In the genomic region with DNA sequence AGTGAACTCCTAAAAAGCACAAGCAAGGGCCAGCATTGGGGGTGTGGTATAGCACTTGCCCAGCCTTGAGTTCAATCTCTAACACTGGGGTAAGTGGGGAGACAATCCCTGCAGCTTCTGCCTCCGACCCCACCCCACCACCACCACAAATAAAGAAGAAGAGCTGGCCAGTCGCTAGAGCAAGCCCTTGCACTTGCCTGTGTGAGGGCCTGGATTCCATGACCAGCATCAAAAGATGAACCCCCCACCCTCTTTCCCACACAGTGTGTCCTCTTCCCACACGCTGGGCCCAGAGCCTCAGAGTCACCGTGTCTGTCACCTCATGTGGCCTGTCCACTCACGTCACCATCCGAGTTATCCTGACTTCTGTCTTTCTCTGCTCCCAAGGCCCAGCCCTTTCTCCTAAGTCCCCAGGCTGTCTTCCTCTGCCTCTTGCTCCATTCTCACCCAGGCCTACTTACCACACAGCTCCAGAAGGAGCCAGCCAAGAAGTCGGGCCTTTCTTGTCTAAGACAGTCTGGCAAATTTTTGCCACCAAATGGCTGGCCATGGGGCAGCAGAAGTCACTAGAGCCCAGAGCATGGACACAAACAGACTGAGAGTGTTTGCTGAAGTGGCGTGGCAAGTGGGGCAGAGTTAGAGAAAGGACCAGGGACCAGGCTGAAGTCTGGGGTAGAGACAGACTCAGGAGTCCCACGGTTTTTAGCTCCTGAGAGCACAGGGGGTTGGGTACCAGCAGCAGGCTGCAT, we compare ENCODE assay signal across 11 mouse cellular contexts. TPM values are rescaled to one million over a fixed set of nuclear protein-coding genes. Genes with fewer than 3 reads are reported as not detected.
A peak's percentile ranks its signal among the peaks of the same experiment; 100 is the strongest.
DNase-seq lines count a peak whose midpoint lies in the region; ATAC-seq and TF ChIP-seq lines count a peak whose summit lies in the region.
"Had no signal": no experiment of that assay in that cellular context is flagged by ENCODE, and none has a peak within 500 bp of the region (broad histone marks: within the 10 kb centered on the region; RNA-seq: fewer than 3 reads in every experiment).

No protein-coding gene starts in this region.

- 0 out of 2 replicates have a peak, but pooled peaks have one; percentile 4 for TF ChIP-seq POLR2A in lung, adult 2 months (IDR thresholded peaks at IDR 0.05; ENCODE audit: borderline replicate concordance, extremely low read depth, low read depth, low read length)

- no peaks in the 10 kb centered on the region for H3K27me3 ChIP-seq in forebrain, embryonic 16.5 days (replicated peaks; ENCODE audit: control insufficient read depth, insufficient read depth, low read length)
- no peaks in the 10 kb centered on the region for H3K27me3 ChIP-seq in midbrain, embryonic 15.5 days (replicated peaks)

- peak overlapping the region; percentile 61 for H3K9ac ChIP-seq in forebrain, embryonic 16.5 days (replicated peaks; ENCODE audit: low read depth, low read length)
- H3K9ac ChIP-seq in midbrain, embryonic 15.5 days: peak overlapping the region; percentile 4; the same call in 1 of the 2 replicates

- H3K36me3 ChIP-seq in forebrain, embryonic 16.5 days (ENCODE audit: control insufficient read depth, insufficient read depth): no peaks in the 10 kb centered on the region
- H3K36me3 ChIP-seq in midbrain, embryonic 15.5 days (replicated peaks): no peaks in the 10 kb centered on the region

- DNase-seq in gastrocnemius, adult 2 months: no peak
- no peak for DNase-seq in gastrocnemius, postnatal 14 days
- no peak for DNase-seq in lung, adult 2 months
- no peak for DNase-seq in lung, postnatal 25 days (ENCODE audit: low spot score)
- DNase-seq in frontal cortex, postnatal 36 days (ENCODE audit: low spot score in 2 of 2): no peak
- DNase-seq in urinary bladder, postnatal 14 days (ENCODE audit: low spot score): no peak
- DNase-seq: cerebellum, adult 11 months; layer of hippocampus, adult 9-11 months had no signal

- peak overlapping the region; percentile 56 for H3K4me2 ChIP-seq in forebrain, embryonic 16.5 days (ENCODE audit: low read length)
- H3K4me2 ChIP-seq in midbrain, embryonic 15.5 days: peak overlapping the region; percentile 34

- H3K4me3 ChIP-seq in gastrocnemius, adult 2 months: peak overlapping the region; percentile 73
- H3K4me3 ChIP-seq in lung, adult 2 months (replicated peaks; ENCODE audit: extremely low read depth, low read depth, low read length): no peak overlapping the region
- peak overlapping the region; percentile 33 for H3K4me3 ChIP-seq in forebrain, embryonic 16.5 days (replicated peaks; ENCODE audit: low read length)
- H3K4me3 ChIP-seq in midbrain, embryonic 15.5 days: peak overlapping the region; percentile 18; the same call in 1 of the 2 replicates

- TF ChIP-seq CTCF in gastrocnemius, adult 2 months (IDR thresholded peaks at IDR 0.05): no peak
- no peak for TF ChIP-seq CTCF in lung, adult 2 months (IDR thresholded peaks at IDR 0.05; ENCODE audit: insufficient read depth, low read length)

- intact Hi-C loops in gastrocnemius, adult 2 months (cut with DNase I): no loop called here
- intact Hi-C loops in gastrocnemius, postnatal 14 days (cut with DNase I; ENCODE audit: low total_unique reads): no loop called here

- peak overlapping the region; percentile 87 for H3K27ac ChIP-seq in gastrocnemius, adult 2 months
- peak overlapping the region; percentile 96 for H3K27ac ChIP-seq in forebrain, embryonic 16.5 days (ENCODE audit: low read length)
- peak overlapping the region; percentile 80 for H3K27ac ChIP-seq in midbrain, embryonic 15.5 days

- ATAC-seq in forebrain, embryonic 16.5 days: peak; percentile 2; the same call in 1 of the 2 replicates
- no peak for ATAC-seq in midbrain, embryonic 15.5 days (replicated peaks)

- H3K9me3 ChIP-seq in forebrain, embryonic 16.5 days (ENCODE audit: control insufficient read depth, low read length): no peaks in the 10 kb centered on the region
- no peaks in the 10 kb centered on the region for H3K9me3 ChIP-seq in midbrain, embryonic 15.5 days

- H3K4me1 ChIP-seq in lung, adult 2 months (ENCODE audit: control insufficient read depth, insufficient read depth, low read length): peaks cover 9% of the 10 kb centered on the region
- peaks cover 52% of the 10 kb centered on the region for H3K4me1 ChIP-seq in forebrain, embryonic 16.5 days (replicated peaks; ENCODE audit: control insufficient read depth, insufficient read depth, low read length)
- H3K4me1 ChIP-seq in midbrain, embryonic 15.5 days: peaks cover 43% of the 10 kb centered on the region

- 43% methylated on average over 9 of the region's 9 CpGs for WGBS in lung, adult 2 months
- WGBS in forebrain, embryonic 16.5 days: 21% methylated on average over 9 of the region's 9 CpGs
- WGBS in midbrain, embryonic 15.5 days: 13% methylated on average over 9 of the region's 9 CpGs

RNA-seq across cellular contexts. Expression of gene Mfng, which starts 2.9 kb away (rescaled TPM):
- 1 to 10 TPM; 2.6 to 3.1 TPM for total RNA-seq in gastrocnemius, adult 2 months (2021)
- 1 to 10 TPM; 5.6 to 7.1 TPM for total RNA-seq in gastrocnemius, postnatal 14 days (2021)
- polyA plus RNA-seq in lung, adult 2 months (2012; rRNA removed): 78.0 and 98.3 TPM in 2 replicates
- 58.1 and 67.0 TPM in 2 replicates for polyA plus RNA-seq in forebrain, embryonic 16.5 days (2015; fragmentation: Nextera tagmentation; extraction: Ambion mirVana)
- 27.1 and 30.1 TPM in 2 replicates for polyA plus RNA-seq in midbrain, embryonic 15.5 days (2015; fragmentation: Nextera tagmentation; extraction: Ambion mirVana)

RNA-seq across cellular contexts. Expression of gene Card10, which starts 32.4 kb away (rescaled TPM):
- 1 to 10 TPM; 6.1 to 6.8 TPM for total RNA-seq in gastrocnemius, adult 2 months (2021)
- 1 to 10 TPM; 9.6 to 9.7 TPM for total RNA-seq in gastrocnemius, postnatal 14 days (2021)
- 61.5 and 73.5 TPM in 2 replicates for polyA plus RNA-seq in lung, adult 2 months (2012; rRNA removed)
- 1.3 and 1.4 TPM in 2 replicates for polyA plus RNA-seq in forebrain, embryonic 16.5 days (2015; fragmentation: Nextera tagmentation; extraction: Ambion mirVana)
- polyA plus RNA-seq in midbrain, embryonic 15.5 days (2015; fragmentation: Nextera tagmentation; extraction: Ambion mirVana): 2.1 and 2.3 TPM in 2 replicates

RNA-seq across cellular contexts. Expression of gene Elfn2, which starts 51.8 kb away (rescaled TPM):
- total RNA-seq in gastrocnemius, adult 2 months (2021): under 1 TPM in 1 of 2 experiments, not detected in 1; 0.03 TPM
- total RNA-seq in gastrocnemius, postnatal 14 days (2021): under 1 TPM; 0.07 to 0.62 TPM
- 0.02 and 0.09 TPM in 2 replicates for polyA plus RNA-seq in lung, adult 2 months (2012; rRNA removed)
- 6.4 and 8.2 TPM in 2 replicates for polyA plus RNA-seq in forebrain, embryonic 16.5 days (2015; fragmentation: Nextera tagmentation; extraction: Ambion mirVana)
- polyA plus RNA-seq in midbrain, embryonic 15.5 days (2015; fragmentation: Nextera tagmentation; extraction: Ambion mirVana): 10.1 and 11.1 TPM in 2 replicates
- total RNA-seq: monocyte, adult 5-6 weeks had no signal

Comparison
In these comparisons a context has a peak if more than half of its experiments do, and no peak if none do; other contexts are left out.
1. RNA of gene Card10, which starts 32.4 kb away (polyA plus RNA-seq): 61.5 to 73.5 TPM in lung, adult 2 months; 2.1 to 2.3 TPM in midbrain, embryonic 15.5 days and 1.3 to 1.4 TPM in forebrain, embryonic 16.5 days; every median in the first group is over 10 times any median in the second.
2. Peak in every context shown above with its lines, with median percentiles within 50 percentile points of each other: H3K27ac ChIP-seq.